Mouse (Mus musculus) frontal cortex, adult (tissue): Measurements from ENCODE around the gene Map2k1.
"Not testable (repeated sequence)": the region's sequence is repeated elsewhere in the genome, so short reads cannot be mapped to it uniquely, and the experiment has no call there.

Experiments
- ATAC-seq: cut with Nextera tagmentation; 2 replicates; pipeline ENCODE4 v1.9.2; 2017; ENCODE audit warnings: mild to moderate bottlenecking, moderate library complexity, mixed read lengths; ENCODE audit not compliant: low TSS enrichment

Gene Map2k1

DNA sequence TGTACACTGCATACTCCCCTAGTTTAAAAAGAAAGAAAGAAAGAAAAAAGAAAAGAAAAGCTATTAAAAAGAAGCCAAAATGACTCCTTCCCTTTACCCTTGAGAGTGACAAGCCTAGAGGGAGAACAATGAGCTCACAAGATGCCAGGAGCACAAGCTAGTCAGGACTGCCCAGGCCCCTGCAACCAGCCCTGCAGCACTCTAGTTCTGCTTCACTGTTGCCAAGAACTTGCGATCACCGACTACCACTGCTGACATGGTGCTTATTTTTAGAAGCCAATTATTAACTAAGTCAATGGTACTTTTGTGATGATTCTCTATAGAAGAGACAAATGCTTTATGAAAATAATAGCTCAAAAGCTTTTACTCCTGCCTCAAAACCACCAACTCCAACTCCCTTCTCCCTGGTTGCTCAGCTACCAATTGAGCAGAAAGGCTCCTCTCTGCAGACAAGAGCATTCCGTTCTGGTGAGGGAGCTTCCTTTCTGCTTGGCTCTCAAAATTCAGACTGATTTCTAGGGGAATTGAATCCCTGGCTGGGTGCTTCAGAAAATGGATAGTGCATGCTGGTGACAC, 45.8 kb downstream of the Map2k1 start:
- peak; percentile 47; the same call in 1 of the 2 replicates for ATAC-seq

DNA sequence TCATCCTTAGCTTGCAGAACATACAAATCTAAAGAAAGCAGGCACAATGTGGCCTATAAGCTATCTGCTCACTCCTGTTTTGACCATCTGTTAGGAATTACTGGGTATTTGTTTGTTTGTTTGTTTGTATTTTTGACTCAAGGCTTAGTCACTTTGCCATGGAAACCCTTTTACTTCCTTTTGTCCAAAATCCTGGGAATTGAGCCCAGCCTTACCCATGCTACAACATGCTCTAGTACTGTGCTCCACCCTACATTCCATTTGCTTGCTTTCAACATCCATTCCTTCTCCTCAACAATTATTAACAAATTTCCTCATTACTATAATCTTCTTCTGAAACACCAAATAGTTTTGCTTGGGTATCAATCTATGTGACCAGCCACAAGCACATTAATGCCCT, 50.6 kb downstream of the Map2k1 start:
- ATAC-seq = no peak

DNA sequence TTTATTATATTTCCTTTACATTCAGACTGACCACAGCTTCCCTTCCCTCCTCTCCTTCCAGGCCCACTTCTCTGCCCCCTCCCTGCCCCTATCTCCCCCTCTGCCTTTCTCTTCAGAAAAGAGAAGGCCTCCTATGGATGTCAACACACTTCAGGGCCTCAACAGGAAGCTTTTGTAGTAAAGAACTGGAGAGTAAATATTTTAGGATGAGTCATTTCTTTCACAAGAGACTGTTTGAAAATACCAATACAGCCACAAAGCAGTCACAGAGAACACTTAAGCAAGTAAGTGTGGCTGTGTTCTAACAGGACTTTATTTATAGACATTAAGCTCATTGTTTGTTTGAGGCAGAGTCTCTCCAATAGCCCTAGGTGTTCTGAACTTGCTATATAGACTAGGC, 51.1 kb downstream of the Map2k1 start:
- no peak for ATAC-seq

DNA sequence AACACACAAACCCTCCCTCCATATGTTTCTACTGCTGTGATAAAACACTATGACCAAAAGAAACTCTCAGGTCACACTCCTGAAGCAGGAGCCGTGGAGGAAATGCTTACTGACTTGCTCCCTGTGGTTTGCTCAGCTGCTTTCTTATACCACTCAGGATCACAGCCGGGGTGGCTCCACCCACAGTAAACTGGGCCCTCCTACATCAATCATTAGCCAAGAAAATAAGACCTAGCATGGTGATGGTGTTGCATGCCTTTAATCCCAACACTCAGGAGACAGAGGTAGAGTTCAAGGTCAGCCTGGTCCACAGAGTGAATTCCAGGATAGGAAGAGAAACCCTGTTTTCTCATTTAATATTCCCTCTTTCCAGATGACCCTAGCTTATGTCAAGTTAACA, 53.5 kb downstream of the Map2k1 start:
- no peak for ATAC-seq

DNA sequence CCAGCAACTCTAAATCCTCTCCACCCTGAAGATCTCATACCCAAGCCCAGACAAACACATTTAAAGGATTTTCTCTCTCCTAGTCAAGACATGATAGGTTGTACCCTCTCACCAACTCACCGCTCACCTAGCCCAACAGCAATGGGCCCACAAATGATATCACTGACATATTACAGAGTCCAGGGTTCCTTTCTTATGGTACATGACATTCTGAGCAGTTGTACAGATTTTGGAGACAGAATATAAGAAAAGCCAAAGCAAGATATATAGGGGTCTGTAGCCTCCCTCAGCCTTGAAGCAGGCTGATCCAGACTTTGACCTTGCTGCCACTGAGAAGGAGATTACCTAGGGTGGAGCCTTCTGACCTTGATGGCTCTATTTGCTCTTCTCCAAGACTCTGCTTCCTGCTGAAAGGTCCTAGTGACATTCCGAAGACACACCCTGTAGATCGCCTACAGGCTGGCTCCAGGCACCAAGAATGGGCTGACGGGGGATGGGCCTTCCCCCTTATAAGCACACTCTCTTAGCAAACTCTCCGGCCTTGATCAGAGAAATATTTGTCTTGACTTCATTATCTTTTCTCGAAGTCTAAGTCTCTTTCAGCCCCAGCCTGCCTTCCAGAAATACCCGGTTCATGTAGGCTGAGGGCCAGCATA, 54.5 kb downstream of the Map2k1 start:
- not testable (repeated sequence) for ATAC-seq

DNA sequence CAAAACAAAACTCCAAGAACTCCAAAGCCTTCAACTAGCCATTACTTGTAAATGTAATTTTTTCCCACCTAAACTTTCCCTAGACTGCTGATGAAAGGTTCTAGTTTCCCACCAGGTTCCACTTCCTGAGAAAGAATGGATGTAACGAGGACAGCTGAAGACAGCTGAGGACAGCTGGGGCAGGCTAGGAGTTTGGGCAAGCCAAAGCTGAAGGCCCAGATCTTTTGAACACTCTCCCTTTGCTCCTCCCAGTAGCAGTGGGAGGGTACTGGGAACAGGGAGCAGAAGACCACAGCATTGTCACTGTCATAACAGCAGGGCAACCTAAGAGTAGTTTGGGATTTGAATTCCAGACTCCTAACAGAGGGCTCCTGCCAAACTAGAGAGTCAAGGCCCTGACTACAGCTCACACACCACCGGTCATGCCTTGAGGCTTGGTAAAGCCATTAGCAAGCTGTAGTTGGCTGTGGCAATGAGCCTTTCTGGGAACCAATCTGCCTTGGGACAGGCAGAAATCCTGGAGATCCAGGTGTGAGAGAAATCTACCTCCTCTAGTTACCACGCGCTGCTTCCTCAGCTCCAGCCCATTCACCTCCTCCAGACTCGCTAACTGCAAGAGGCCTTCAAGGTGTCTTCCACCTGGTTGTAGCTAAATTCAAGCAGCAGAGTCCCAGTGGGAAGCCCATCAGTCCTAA, 55.2 kb downstream of the Map2k1 start:
- ATAC-seq = no peak

DNA sequence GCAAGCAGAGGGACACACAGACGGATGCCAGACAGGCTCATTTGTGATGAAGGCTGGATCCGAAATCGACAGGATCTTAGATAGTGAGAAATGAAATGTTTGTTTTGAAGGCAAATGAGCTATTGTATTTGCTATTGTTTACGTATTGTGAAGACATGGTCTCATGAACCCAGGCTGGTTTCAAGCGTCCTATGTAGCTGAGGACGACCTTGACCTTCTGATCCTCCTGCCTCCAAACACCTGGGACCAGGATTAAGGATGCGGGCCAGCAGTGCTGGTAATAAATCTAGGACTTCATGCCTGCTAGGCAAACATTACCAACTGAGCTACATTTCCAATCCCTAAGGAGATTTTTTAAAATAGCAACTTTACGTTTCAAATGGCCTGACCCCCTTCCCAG, 55.9 kb downstream of the Map2k1 start:
- no peak for ATAC-seq

DNA sequence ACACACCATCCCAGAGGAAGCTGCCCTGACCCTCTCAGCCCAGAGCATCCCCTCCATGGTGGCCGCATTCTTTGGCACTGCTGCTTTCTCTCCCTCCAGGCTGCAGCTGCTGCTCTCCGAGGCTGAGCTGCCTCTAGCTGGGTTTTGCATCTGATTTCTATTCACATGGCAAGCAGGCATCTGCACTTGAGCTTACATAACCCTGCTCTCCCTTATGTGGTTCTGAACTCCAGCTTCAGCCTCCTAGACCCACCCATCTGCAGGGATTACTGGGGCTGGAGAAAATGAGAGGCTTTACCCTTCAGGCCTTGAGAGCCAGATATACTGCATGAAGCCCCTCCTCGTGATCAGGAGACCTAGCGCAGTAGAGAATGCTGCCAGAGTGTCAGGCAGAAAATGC, 57.9 kb downstream of the Map2k1 start:
- peak; percentile 91 for ATAC-seq

DNA sequence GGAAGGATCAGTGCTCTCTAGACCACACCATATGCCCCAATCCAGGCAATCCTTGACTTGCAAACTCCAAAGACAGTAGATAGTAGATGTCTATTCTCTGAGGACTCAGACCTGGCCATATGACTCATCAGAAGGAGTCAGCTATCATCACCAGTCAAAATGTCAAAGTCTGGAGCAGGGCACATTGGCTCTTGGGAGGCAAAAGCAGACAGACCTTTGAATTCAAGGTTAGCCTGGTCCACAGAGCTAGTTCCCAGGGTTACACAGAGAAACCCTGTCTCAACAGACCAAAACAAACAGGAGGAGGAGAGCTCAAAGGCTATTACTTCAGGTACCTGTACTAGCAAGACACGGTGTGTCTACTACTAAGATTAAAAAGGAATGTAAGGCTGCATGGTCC, 59.6 kb downstream of the Map2k1 start:
- no peak for ATAC-seq

DNA sequence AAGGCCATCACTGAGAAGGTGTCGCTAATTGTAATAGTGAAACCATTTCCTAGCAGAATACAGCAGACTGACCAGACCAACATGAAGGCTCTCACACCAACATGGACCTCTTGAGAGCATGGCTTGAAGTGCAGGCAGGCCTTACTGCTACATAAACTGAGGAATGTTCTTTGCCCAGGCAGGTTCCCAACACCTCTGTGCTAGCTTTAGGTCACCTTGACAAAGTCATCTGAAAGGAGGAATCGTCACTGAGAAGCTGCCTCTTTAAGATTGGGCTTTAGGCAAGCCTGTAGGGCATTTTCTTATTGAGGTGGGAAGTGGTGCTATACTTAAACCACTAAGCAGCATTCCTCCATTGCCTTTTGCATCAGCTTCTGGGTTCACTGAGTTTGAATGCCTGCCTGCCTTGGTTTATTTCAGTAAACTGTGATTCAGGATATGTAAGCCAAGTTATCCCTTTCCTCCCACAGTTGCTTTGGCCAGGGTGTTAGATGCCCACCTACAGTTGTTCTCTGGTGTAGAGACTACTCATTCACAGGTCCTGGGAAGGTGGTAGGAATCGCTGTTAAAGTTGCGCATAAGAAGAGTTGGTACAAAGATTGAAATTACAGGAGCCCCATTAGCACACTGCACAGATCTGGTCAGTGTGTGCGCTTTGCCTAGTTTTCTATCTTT, 69.1 kb downstream of the Map2k1 start:
- peak; percentile 60; the same call in 1 of the 2 replicates for ATAC-seq

DNA sequence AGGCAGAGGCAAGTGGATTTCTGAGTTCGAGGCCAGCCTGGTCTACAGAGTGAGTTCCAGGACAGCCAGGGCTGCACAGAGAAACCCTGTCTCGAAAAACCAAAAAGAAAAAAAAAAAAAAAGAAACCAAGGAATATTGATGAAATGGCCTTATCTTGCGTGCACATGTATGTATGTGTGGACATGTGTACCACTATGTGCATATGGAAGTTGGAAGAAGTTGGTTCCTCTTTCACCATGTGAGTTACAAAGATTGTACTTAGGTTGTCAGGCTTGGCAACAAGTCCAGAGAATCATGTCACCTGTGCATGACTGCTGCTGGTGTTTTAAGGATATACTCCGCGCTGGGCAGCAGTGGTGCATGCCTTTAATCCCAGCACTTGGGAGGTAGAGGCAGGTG, 70.1 kb downstream of the Map2k1 start:
- not testable (repeated sequence) for ATAC-seq

DNA sequence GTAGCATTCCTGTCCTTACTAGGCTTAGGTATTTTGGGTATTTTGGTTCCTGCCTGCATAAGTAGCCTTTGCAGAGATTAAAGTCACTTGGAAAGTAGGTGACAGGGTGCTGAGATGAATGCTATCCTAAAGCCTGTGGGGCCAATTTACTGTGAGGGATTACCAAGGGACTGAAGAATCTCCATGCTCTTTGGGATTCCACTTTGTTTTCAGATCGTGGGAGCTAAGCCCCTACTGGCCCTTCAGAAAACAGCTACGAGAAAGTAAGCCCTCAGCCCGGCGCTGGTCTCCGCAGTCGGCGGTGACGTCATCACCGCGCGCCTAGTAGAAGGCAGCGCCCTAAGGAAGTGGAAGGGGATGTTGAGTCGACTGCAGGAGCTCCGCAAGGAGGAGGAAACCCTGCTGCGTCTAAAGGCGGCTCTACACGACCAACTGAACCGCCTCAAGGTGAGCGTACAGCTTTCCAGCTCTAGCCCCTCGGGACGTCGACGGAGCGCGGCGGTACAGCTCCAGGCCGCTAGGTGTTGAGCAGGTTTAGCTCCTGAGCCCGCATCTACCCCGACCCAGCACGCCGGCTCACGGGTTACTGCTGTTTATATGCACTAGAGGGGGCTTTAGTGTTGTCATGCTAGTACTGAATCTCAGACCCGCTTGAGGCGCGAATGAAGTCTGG, 74.3 kb downstream of the Map2k1 start, which contains the start of gene Snapc5:
Gene Snapc5 (plus strand): TSS at position 301 of the 673 bp plus-strand sequence.
- ATAC-seq = peak; percentile 82

DNA sequence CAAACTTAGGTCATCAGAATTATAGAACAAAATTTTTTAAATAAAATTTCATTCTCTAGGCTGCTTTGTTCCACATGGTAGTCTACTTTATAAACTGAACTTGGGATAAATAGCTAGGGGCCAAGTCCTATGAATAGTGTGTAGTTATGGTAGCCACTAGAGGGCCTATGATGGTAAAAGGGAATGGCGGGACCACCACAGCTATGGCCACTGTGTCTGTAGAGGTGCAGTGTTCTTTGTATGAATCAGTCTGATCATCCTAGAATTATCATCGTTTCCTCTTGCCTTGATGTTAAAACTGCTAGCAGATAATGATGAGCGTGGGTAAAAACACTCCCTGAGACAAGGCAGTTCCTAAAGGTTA, 74.8 kb downstream of the Map2k1 start:
- peak; percentile 45; the same call in 1 of the 2 replicates for ATAC-seq

DNA sequence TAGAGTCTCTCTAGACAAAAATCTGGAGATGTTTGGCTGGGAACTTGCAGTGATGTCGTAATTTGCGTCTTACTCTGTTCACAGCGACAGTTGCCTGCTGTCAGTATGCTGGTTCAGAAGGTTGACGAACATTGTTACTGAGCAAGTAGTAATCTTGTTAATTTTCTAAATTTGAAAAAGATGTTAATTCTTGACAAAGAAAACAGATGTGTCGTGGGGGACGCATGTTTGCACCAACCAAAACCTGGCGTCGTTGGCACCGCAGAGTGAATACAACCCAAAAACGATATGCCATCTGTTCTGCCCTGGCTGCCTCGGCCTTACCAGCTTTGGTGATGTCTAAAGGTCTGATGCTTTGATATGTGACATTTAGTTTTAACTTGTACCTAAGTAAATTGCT, 78.1 kb downstream of the Map2k1 start:
- ATAC-seq = no peak

DNA sequence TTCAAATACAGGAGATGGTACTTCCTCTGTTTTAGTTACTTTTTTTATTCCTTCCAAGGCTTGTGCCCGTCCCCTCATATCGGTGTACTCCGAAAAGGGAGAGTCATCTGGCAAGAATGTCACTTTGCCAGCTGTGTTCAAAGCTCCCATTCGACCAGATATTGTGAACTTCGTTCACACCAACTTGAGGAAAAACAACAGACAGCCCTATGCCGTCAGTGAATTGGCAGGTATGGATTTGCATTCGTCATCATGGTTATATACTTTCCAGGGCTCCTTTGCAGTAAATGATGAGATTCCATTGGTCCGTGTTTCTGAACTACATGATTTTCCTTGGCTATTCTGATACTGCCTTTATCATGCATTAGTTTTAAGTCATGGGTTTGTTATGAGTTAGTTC, 78.7 kb downstream of the Map2k1 start:
- no peak for ATAC-seq

DNA sequence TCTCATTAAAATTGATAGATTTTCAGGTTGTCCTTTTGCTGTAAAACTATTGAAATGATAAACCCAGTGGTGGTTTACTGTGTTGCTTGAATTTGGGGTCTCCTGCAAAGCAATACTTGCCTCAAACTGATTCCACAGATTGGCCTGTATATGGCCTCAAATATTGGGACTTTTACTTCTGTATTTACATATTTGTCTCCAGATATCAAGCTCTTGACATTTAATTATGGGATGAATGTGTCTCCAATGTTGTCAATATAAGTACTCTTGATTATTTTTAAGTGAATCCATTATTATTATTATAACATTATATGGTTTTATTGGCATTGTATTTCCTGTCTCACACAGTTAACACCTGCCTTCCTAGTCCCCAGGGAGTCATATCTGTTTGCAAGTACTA, 79.1 kb downstream of the Map2k1 start:
- ATAC-seq = no peak

DNA sequence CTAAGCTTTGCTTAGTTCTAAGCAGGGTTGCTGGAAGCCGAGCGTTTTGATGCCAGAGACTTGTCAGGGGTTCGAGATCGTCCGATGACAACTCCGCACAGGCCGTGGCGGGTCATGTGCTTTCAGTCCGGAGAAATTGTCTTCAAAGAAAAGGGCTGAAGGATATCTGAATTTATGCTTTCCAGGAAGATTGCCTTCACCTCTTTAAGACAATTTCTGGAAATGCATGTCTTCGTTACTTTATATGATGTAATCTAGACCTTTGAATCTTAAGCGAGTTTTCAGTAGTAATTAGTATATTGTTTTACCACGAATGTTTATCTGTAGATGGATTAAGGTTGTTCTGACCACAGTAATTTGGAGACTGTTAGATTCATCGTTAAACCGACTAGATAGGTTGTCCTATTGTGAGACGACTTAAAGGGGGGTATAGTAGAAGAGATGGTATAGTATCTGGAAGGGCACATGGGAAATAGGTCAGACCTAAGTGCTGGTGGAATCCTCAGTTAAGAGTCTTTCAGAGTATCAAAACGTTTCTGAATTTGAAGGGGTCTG, 79.7 kb downstream of the Map2k1 start:
- no peak for ATAC-seq

DNA sequence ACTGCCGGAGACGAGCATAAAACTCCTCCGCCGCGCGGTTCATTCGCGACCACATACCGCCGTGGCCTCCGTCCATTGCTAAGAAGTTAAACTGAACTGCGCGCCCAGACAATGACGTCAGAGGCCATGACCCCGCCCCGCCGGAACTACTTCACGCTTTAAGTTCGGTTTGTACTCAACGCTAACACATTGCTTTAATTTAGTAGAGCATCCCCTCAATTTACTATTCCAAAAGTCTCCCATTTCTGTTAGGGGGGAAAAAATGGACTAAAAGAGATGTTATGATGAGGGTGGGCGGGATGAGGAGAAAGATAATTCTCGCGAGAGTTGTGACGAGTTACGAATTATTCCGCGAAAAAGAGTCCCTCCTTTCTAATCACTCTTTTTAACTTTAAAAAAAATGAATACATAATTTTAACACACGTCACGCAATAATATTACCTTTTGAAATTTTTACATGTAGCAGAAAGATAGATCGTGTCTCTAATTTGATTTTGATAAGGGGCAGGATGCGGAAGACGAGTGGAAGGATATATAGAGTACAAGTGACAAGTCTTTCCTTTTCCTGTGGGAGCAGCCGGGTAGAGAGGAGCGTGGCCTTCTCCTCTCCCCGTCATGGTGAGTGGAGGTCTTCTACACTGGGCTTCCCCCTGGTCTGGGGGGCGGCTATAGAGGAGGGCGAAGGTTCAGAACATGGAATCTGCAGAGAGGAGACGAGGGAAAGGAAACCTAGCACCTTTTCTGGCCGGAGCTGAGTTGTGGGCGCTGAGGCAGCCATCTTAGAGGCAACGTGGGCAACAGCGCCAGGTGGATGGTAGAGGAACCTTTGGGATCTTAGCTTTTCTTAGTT, 80.4 kb downstream of the Map2k1 start, which contains the start of the genes Zwilch and Rpl4:
Gene Zwilch (minus strand): TSS at position 289 of the 850 bp plus-strand sequence.
Gene Rpl4 (plus strand): TSS at position 560 of the 850 bp plus-strand sequence.
- peak; percentile 82 for ATAC-seq

DNA sequence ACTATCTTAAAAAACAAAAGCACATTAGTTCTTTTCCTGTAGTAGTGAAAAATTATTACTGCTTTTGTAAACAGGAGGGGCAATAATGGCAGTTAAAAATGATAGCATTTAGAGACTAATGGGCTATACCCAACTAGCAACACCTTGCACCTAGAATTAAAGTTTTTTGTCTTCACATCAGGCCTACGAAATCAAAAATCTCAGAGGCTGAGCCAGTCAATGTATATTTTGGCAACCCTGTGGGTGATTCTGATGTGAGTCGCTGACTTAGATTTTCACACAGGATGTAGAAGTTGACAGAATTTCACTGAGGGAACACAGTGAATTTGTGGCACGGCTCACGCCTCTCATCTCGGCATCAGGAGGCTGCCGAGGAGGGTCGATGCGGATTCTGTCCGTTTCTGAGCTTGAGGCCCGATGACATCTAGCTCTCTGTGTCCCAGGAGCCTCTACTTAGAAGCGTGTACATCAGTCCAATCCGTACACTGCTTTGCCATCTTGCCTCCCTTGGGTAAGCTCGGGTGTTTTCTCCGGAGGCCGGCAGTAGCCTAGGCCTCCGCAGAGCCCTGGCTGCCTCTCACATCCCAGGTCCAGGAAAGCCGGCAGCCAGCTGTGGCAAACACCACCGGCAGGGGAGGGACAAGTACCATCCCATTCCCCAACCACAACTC, 81.2 kb downstream of the Map2k1 start:
- ATAC-seq = peak; percentile 31; the same call in 1 of the 2 replicates

DNA sequence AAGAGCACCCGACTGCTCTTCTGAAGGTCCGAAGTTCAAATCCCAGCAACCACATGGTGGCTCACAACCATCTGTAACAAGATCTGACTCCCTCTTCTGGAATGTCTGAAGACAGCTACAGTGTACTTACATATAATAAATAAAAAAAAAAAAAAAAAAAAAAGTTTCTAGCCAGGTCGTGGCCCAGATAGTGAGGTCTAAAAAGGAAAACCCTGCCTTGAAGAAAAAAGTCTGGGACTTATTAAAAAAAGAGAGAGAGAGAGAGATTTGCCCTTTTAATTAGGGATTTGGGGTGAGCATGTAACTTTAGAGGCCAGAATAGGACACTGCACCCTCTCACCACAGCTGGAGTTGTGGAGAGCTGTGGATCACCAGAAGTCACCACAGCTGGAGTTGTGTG, 83.5 kb downstream of the Map2k1 start:
- ATAC-seq = not testable (repeated sequence)
